Mouse (Mus musculus): ENCODE data around the gene Gm11567. TPM values are rescaled to one million over a fixed set of nuclear protein-coding genes. Genes with fewer than 3 reads are reported as not detected.
"Not testable (repeated sequence)": the region's sequence is repeated elsewhere in the genome, so short reads cannot be mapped to it uniquely, and the experiment has no call there.

Gene Gm11567
- total RNA-seq (2021), result not detected in 2 replicates
- long read RNA-seq, result 0 reads

DNA sequence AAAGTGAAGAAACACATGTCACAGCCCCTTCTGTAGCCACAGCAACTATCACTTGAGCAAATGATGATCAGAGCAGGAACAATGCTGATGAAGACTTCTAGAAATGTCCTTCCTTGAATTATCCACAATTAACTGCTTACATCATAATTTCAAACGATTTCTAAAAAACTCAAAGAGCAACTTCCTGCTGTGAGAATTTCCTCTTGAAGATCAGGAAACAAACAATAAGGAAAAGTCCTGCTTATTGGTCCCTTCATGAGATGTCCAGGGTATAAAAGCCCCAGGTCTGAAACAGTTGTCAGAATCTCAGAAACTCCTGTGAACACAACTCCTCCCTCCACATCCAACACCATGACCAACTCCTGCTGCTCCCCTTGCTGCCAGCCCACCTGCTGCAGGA is at the start of gene Gm11567:
TSS of gene Gm11567 (plus strand) at position 301 of the 400 bp plus-strand sequence.
- not testable (repeated sequence) for DNase-seq

DNA sequence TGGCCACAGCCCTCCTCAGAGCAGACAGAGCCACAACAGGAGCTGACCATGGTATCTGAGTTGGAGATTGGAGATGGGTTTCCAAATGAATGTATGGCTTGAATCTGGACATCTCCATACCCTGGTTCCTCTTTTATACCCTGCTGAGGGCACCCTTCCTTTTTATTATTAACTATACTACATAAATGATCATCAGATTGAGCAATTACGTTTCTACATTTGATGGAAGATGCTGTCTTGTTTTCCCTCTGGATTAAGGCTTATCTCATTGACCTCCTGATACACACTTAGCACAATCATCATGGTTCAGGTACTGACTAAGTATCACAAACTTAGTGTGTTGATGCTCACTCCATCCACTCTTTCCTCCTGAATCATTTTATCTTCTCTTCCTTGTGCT is 41.0 kb upstream of the Gm11567 start, which contains the start of gene 2300003K06Rik:
TSS of gene 2300003K06Rik (minus strand) at position 101 of the 400 bp plus-strand sequence.
- DNase-seq, result no peak

DNA sequence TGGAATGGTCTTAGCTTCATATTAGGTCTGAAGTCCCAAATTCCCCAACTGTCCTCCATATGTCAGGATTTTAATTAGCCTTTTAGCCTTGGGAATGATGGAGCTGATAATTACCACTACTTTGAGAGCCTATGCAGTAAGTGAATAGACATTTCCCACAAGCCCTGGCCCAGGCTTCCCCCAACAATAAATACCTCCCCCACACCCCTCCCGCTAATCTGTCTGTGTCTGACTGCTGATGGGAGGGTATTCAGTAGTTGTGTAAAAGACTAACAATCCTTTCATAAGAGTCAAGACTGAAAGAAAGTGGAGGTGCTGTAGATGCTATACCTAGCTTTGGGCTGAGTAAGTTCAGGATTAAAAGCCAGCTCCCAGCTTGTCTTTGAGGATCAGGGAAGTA is 36.8 kb upstream of the Gm11567 start:
- no peak for DNase-seq

DNA sequence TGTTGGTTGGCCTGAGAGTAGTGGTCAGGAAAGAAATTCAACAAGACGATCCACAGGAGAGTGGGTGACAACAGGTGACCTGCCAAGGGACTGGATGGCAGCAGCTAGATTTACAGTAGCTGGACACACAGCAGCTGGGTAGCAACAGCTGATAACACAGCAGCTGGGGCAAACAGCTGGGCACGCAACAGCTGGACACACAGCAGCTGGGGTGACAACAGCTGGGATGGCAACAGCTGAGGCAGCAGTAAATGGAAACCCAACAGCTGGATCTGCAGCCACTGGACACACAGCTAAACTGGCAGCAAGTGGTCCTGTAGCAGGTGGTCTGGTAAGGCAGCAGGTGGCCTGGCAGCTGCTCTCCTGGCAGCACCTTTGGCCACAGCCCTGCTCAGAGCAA is 32.2 kb upstream of the Gm11567 start:
- DNase-seq, result no peak

DNA sequence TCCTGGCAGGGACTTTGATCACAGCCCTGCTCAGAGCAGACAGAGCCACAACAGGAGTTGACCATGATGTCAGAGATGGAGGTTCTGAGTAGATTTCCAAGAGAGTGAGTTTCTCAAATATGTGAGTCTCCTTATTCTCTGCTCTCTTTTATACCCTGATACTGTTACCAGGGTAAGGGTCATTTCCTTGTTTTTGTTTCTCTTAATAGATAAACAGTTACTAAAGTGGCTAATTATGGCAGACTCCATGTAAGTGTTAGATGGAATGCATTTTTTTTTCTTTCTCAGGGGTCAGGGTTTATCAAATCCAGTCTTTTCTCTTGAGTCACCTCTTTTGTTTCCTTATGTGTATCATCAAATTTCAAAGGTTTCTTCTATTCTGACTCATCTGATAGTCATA is 27.5 kb upstream of the Gm11567 start, which contains the start of gene Krtap4-16:
TSS of gene Krtap4-16 (minus strand) at position 101 of the 400 bp plus-strand sequence.
- DNase-seq, result no peak

DNA sequence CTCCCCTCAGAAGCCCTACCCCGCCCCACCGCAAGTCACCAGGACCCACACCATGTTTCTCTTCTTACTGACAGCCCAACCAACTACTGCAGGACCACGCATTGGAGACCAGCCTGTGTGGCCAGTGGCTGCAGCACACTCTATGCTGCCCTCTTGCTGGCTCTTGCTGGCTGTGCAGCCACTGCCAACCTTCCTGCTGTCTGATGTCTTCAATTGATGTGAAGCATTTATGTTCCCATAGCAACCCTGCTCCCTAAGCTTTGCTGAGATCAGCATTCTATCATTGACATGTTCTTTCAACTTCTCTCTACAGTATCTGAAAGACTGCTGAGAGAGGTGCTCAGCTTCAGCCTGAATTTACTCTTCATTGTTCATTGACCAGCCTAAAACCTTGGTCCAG is 24.9 kb upstream of the Gm11567 start:
- DNase-seq, result no peak

DNA sequence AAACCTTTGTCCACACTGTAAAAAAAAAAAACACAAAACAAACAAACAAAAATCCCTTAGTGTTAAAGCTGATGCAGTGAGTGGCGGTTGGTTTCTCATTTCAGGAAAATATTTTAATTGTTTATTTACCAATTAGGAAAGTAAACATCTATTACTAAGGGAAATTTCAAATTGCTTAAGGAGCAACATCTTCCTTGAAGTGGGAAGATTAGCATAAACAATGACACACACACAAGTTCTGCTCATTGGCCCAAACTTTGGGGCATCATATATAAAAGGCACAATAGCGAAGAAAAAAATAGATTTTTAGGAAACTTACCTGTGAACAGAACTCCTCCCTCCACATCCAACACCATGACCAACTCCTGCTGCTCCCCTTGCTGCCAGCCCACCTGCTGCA is 21.4 kb upstream of the Gm11567 start, which contains the start of gene Gm11568:
TSS of gene Gm11568 (plus strand) at position 301 of the 400 bp plus-strand sequence.
- DNase-seq, result no peak

DNA sequence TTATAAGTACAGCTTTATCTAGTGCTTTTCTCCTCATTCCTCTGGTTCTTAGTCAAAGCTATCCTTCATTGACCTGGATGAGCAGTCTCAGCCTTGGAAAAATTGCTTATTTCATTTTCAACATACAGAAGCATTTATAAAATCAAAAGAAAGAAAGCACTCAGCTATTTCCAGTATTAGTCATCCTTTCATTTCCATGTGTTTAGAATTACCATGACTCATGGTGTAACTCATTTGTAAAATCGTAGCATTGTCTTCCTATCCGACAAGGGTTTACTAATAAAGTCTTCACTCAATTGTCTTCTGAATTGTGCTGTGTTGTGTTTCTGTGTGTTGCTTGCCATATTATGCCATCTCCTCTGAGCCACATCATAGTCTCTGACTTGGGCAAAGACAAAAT is 20.2 kb upstream of the Gm11567 start:
- no peak for DNase-seq

DNA sequence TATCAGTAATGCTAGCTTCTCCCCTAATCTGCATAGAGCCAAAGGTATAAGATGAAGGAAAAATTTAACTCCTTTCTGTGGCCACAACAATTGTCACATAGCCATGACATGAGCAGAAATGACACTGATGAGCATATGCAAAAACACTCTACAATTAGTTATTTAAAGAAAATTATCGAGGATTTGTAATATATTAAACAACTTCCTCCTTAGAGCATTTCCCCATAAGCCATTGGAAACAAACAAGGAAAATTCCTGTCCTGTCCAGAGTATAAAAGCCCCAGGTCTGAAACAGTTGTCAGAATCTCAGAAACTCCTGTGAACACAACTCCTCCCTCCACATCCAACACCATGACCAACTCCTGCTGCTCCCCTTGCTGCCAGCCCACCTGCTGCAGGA is 14.8 kb upstream of the Gm11567 start, which contains the start of gene Gm11559:
TSS of gene Gm11559 (plus strand) at position 301 of the 400 bp plus-strand sequence.
- DNase-seq, result not testable (repeated sequence)

DNA sequence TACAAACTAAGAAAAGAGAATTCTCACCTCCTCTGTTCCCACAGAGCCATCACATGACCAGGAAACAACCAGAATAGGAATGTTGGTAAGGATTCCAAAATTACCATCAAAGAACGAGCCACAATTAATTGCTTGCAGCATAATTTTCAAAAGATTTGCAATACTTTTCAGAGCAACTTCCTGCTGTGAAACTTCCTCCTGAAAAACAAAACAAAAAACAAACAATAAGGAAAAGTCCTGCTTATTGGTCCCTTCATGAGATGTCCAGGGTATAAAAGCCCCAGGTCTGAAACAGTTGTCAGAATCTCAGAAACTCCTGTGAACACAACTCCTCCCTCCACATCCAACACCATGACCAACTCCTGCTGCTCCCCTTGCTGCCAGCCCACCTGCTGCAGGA is 5.9 kb upstream of the Gm11567 start, which contains the start of gene Krtap9-1:
TSS of gene Krtap9-1 (plus strand) at position 301 of the 400 bp plus-strand sequence.
- not testable (repeated sequence) for DNase-seq

DNA sequence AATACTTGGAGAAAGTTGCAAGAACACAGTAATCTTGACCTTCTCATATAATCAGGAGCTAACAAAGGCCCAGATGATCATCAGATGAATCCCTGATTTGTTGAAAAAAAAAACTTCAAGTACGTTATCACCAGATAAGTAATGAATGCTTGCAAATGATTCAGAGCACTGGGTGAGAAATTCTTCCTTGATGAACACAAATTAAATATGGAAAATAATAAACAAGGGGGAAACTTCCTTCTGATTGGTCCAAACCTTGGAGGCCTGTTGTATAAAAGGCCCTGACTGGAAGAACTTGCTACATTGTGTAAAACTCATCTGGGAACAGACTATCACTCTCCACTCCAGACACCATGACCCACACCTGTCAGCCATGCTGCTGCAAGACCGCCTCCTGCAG is 28.6 kb downstream of the Gm11567 start, which contains the start of gene Krtap31-1:
TSS of gene Krtap31-1 (plus strand) at position 301 of the 400 bp plus-strand sequence.
- DNase-seq, result no peak

DNA sequence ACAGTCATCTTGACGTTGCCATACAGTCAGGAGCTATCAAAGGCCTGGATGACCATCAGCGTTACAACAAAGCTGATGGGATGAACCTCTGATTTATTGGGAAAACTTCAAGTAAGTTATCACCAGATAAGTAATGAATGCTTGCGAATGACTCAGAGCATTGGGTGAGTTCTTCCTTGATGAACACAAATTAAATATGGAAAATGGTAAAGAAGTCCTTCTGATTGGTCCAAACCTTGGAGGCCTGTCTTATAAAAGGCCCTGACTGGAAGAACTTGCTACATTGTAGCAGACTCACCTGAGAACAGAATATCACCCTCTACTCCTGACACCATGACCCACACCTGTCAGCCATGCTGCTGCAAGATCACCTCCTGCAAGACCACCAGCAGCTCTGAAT is 35.5 kb downstream of the Gm11567 start, which contains the start of gene Gm11565:
TSS of gene Gm11565 (plus strand) at position 301 of the 400 bp plus-strand sequence.
- no peak for DNase-seq

Other genes with a start within 250 kb of the Gm11567 start
- not detected in 2 replicates for gene Krtap4-2, start 244.1 kb upstream of the Gm11567 start, total RNA-seq (2021)
- gene Krtap4-7, start 235.1 kb upstream of the Gm11567 start, total RNA-seq (2021), result not detected in 2 replicates
- not detected in 2 replicates for gene Gm11555, start 229.0 kb upstream of the Gm11567 start, total RNA-seq (2021)
- gene Gm11563, start 220.2 kb upstream of the Gm11567 start, total RNA-seq (2021), result not detected in 2 replicates
- gene Krtap4-6, start 213.2 kb upstream of the Gm11567 start, total RNA-seq (2021), result not detected in 2 replicates
- gene Gm14190, start 188.4 kb upstream of the Gm11567 start, total RNA-seq (2021), result not detected in 2 replicates
- not detected in 2 replicates for gene Gm14180, start 144.9 kb upstream of the Gm11567 start, total RNA-seq (2021)
- not detected in 2 replicates for gene Gm11595, start 106.3 kb upstream of the Gm11567 start, total RNA-seq (2021)
- not detected in 2 replicates for gene Krtap4-8, start 98.5 kb upstream of the Gm11567 start, total RNA-seq (2021)
- not detected in 2 replicates for gene Krtap4-9, start 94.0 kb upstream of the Gm11567 start, total RNA-seq (2021)
- not detected in 2 replicates for gene Gm11596, start 85.7 kb upstream of the Gm11567 start, total RNA-seq (2021)
- gene Gm11569, start 80.3 kb upstream of the Gm11567 start, total RNA-seq (2021), result not detected in 2 replicates
- gene Gm11554, start 74.7 kb upstream of the Gm11567 start, total RNA-seq (2021), result not detected in 2 replicates
- gene Krtap4-13, start 69.3 kb upstream of the Gm11567 start, total RNA-seq (2021), result not detected in 2 replicates
- gene Gm11564, start 63.5 kb upstream of the Gm11567 start, total RNA-seq (2021), result not detected in 2 replicates
- not detected in 2 replicates for gene 2300003K06Rik, start 41.1 kb upstream of the Gm11567 start, total RNA-seq (2021)
- gene Krtap4-16, start 27.6 kb upstream of the Gm11567 start, total RNA-seq (2021), result not detected in 2 replicates
- gene Gm11568, start 21.3 kb upstream of the Gm11567 start, total RNA-seq (2021), result not detected in 2 replicates
- not detected in 2 replicates for gene Gm11559, start 14.7 kb upstream of the Gm11567 start, total RNA-seq (2021)
- gene Krtap9-1, start 5.8 kb upstream of the Gm11567 start, total RNA-seq (2021), result not detected in 2 replicates
- gene Krtap31-1, start 28.7 kb downstream of the Gm11567 start, total RNA-seq (2021), result not detected in 2 replicates
- not detected in 2 replicates for gene Gm11565, start 35.6 kb downstream of the Gm11567 start, total RNA-seq (2021)
- not detected in 2 replicates for gene Krtap31-2, start 57.1 kb downstream of the Gm11567 start, total RNA-seq (2021)
- gene Krtap9-5, start 69.3 kb downstream of the Gm11567 start, total RNA-seq (2021), result not detected in 2 replicates
- gene Krtap29-1, start 99.9 kb downstream of the Gm11567 start, total RNA-seq (2021), result not detected in 2 replicates
- not detected in 2 replicates for gene Krtap16-1, start 107.4 kb downstream of the Gm11567 start, total RNA-seq (2021)
- not detected in 2 replicates for gene Krtap17-1, start 114.8 kb downstream of the Gm11567 start, total RNA-seq (2021)
- gene Krt33a, start 137.0 kb downstream of the Gm11567 start, total RNA-seq (2021), result not detected in 2 replicates
- not detected in 2 replicates for gene Krt33b, start 150.7 kb downstream of the Gm11567 start, total RNA-seq (2021)
- not detected in 2 replicates for gene Krt34, start 162.4 kb downstream of the Gm11567 start, total RNA-seq (2021)
- gene Krt31, start 171.4 kb downstream of the Gm11567 start, total RNA-seq (2021), result not detected in 2 replicates
- gene Krt32, start 209.0 kb downstream of the Gm11567 start, total RNA-seq (2021), result not detected in 2 replicates
- gene Krt35, start 217.1 kb downstream of the Gm11567 start, total RNA-seq (2021), result not detected in 2 replicates
- gene Krt36, start 226.4 kb downstream of the Gm11567 start, total RNA-seq (2021), result 0.18 TPM in 1 of 2 replicates, not detected in the other
- gene Krt13, start 242.4 kb downstream of the Gm11567 start, total RNA-seq (2021), result not detected in 2 replicates

Measured in adrenal gland, postnatal 25 days (tissue).